Mouse (Mus musculus) brain, embryonic 14.5 days (tissue): ENCODE measurements at regions not wholly inside any gene's neighbourhood (a gene's known extent, or its start where the extent isn't known, plus 50 kb on each side); places are given as distances from the start of the nearest gene placed in this dataset.
"Not testable (repeated sequence)": the region's sequence is repeated elsewhere in the genome, so short reads cannot be mapped to it uniquely, and the experiment has no call there.

Experiments used
- DNase-seq: peaks from one replicate; pipeline ENCODE4 v3.0.0-alpha.2; 2011; ENCODE audit warnings: low read depth
- CTCF ChIP-seq: fragments of 200-500 bp; IDR thresholded peaks from 2 replicates; pipeline ENCODE4 v1.5.1; 2012; ENCODE audit warnings: inconsistent platforms, mild to moderate bottlenecking, moderate library complexity, borderline replicate concordance; ENCODE audit not compliant: insufficient read depth, insufficient read length; ENCODE audit errors: extremely low read depth
- POLR2A ChIP-seq: fragments of 200-500 bp; IDR thresholded peaks from 2 replicates; pipeline ENCODE4 v1.6.1; 2012; ENCODE audit warnings: mild to moderate bottlenecking, inconsistent platforms, borderline replicate concordance; ENCODE audit not compliant: poor library complexity, insufficient read depth, insufficient read length, severe bottlenecking; ENCODE audit errors: extremely low read depth

DNA sequence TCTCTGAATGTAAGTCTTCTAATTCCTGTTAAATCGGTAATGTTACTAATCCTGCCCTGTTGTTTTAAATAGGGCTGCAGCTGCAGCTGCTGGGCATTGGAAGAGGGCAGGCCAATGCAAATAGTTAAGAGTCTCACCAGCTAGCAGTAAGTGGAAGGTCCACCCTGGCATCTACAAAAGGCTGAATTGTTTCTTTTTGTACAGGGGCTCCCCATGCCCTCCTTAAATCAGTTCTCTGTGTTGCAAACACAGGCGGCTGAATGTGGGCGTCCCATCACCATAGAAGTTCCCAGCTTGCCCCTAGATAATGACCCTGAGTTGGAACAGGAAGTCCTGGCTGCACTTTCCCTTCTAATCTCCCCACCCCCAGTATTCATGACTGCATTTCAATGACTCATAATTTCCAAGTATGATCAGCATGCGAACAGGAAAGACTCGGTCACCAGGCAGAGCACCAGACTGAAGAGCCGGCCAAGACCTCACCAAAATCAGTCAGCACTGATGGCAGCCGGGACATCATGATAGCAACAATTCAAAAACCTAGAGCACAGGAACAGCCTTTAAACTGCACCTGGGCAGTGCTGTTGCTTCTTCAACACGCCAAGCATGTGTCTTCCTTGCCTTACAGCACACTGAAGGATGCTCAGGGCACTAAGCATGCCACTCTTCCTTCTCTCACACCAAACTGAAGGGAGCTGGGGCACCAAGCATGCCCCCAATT is 123.6 kb upstream of the Tbl1xr1 start:
- peak; percentile 74 for DNase-seq
- no peak for TF ChIP-seq CTCF
- TF ChIP-seq POLR2A = no peak

DNA sequence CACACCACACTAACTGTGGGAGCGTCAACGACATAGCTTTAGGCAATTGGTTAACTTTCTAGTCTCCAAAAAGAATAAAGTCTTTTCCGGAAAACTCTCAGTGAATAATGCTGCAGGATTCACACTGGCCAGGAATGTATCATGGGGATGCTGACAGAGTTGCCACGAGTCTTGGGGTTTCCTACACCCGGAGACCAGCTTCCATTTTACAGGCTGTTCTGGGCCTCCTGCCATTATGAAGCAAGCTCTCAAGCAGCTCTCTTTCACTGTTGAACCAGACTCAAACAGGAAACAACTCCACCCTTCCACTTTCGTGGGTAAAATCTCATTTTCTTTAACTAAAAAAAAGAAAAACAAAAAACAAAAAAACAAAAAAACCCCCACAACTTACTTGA is 123.0 kb upstream of the Tbl1xr1 start:
- TF ChIP-seq POLR2A (no peak), CTCF (no peak)

DNA sequence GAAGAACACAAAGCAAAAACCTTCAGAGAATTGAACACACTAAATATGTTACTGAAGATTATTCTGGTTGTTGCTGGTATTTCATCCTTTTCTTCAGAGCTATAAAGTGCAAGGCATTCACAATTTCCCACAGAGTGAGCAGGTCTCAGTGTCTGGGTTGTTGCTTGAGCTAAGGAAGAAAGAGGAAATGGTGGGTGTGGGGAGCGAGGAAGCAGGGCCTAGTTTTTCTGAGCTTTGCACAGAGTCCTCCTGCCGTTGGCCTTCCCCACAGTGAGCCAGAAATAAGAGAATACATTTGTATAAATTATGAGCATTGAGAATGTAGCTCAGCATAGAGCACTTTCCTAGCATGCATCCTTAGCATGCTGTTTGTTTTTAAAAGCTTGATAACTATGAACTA is 120.8 kb upstream of the Tbl1xr1 start:
- TF ChIP-seq POLR2A (no peak), CTCF (no peak)
- DNase-seq = no peak

More for the DNA sequence above, 123.0 kb upstream of the Tbl1xr1 start:
- DNase-seq = no peak

DNA sequence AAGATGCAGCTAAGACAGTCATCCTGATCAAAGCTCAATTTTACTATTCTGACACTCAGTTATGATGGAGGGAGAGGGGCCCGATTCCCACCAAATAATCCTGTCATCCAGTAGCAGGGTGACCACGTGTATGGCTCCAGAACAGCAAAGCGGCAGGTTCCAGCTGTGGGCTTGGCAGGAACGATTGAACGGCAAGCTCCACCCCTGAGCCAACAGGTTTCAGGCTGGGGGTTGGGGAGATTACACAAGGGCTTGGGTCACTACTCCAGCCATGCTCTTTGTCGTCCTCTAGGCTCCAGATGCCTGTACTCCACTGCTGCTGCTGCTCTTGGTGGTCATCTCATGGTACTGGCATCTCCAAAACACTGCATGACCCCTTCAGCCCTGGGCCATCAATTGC is 119.3 kb upstream of the Tbl1xr1 start:
- DNase-seq = not testable (repeated sequence)

DNA sequence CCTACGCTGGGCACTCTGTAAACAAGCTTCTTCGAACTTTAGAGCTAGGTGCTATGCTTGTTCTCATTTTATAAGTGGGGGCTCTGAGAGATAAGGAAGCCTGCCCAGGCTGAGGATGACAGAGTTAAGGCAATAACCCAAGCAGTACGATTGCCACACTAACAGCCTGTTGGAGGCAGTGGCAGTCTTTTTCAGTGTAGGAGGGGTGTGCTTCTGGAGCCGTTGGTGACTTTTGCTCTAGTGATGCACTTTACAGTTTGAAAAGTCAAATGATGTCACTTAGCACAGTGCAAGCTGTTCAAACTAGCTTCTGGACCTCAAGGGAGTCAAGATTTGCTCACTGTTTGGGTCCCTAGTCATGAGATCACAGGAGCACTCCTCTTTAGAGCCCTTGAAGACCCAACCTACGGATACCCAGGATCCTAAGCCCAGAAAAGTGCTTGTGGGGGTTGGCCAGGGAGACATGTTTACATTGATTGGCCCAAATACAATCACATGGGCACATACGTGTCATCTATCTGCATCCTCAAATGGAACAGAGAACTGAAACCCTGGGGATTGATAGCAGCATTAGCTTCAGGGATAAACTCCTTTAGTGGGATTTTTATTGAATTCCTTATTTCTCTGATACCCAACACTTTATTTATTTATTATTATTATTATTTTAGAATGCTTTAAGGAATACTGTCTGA is 117.7 kb upstream of the Tbl1xr1 start:
- DNase-seq = no peak
- no peak for TF ChIP-seq CTCF

DNA sequence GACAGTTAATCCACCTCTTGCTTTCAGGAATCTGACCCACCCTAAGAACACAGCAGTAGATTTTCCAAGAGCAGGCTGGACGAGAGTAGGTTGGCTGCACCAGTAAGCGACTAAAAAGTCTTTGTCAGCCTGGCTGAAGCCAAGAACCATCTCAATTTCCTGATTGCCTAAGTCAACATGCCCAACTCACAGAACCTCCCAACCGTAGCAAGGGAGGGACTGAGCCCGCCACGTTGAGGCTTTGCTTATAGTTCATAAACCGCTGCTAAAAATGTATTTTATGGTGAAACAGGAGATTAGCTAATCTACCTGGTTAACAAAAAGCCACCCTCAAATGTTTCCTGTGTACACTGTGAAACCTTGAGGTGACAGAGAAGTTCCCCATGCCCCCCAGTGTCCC is 115.4 kb upstream of the Tbl1xr1 start:
- DNase-seq = no peak
- TF ChIP-seq POLR2A = no peak

DNA sequence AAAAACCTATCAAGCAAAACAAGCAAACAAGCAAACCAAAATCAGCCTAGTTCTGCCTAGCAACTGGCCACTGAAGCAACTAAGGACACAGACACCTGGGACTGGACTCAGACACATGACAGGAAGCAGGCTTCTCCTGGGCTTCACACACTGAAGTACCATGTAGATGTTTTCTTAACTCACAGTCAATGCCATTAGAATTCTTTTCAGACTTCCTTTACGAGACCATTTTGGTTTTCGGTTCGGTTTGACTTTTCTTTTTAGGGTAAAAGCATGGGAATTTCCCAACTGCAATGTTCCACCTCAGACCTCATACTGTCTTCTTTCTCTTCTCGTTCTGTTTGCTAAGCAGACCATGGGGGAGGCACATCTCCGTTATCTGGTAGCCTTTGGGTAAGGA is 114.7 kb upstream of the Tbl1xr1 start:
- TF ChIP-seq POLR2A (no peak), CTCF (no peak)
- DNase-seq = no peak

DNA sequence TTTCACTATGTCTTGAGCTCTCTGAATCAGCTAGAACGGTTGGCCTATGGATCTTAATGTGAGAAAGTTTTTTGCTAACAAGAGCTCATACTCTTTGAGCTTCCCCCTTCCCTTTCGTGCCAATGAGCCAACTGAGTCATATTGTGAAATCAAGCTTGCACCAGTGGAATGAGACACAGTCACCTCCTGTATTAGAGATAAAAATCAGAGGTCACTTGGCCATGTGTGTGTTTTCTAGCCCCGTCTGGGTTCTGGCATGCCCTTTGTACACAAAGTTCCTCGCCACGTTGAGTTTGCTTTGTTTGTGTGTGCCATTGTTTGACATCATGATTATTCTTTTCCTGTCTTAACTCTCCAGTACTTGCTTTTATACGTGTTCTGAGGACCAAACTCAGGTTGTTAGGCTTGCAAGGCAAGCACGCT is 114.1 kb upstream of the Tbl1xr1 start:
- TF ChIP-seq CTCF (no peak), POLR2A (no peak)
- no peak for DNase-seq

DNA sequence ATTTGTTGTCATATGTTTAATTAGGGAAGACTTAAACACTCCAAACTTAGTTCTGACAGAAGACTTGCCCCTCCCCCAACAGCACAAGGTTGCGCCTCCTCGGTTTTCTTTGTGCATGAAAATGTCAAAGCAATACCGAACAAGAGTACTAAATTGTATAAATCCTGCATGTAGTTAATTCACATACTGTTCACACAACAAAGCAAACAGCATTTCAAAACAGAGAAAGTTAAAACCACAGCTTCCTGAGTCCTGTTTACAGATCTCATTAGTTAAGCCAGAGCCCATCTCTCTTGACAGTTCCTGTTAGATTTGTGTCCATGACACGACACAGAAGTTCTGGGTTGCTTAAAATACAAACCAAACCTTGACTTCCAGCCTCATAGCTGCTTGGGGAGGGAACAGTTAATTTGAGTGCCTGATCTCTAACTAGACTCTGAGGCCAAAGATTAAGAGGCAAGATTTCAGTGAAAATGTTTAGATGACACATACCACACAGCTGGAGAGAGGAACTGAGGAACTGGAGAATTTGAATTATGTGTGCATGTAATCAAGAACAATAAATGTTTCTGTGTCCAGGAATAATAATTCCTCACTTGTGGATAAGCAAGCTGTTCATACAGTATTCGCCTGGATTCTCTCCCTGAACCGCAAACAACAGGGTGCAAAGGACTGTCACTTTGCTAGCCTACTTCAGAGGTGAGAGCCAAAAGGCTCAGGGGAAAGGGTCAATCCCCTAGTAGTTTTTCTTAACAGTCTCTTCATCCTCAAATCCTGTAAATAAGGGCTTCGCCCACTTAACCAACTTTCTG is 113.3 kb upstream of the Tbl1xr1 start:
- peak; percentile 35 for DNase-seq

DNA sequence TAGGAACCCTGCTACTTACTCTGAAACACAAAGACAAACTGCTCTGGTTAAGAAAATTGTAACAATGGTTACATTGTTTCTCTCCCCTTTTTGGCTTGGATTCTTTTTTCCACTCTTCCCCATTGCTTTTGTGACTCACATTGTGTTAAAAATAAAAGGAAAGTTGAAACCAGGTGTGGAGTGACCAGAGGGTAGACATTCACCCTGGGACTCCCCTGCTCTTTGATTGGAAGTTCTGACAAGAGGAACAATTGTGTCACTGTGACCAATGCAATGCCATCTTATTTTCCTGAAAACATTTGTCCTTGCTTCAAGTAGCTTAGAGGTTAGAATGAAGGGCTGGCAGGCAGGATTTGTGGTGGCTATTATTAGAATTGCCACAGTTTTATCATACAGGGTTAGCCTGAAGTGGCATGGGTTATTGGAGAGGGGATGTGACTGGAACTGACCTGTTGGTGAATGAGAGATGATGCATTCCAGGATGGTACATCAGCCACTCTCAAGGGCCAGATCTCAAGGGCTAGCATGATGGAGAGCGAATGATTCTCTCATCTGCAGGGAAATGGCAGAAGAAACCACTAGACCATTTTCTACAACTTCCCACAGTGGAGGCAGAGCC is 112.6 kb upstream of the Tbl1xr1 start:
- DNase-seq = no peak
- TF ChIP-seq CTCF = no peak

More for the DNA sequence above, 113.3 kb upstream of the Tbl1xr1 start:
- TF ChIP-seq POLR2A (no peak), CTCF (no peak)

DNA sequence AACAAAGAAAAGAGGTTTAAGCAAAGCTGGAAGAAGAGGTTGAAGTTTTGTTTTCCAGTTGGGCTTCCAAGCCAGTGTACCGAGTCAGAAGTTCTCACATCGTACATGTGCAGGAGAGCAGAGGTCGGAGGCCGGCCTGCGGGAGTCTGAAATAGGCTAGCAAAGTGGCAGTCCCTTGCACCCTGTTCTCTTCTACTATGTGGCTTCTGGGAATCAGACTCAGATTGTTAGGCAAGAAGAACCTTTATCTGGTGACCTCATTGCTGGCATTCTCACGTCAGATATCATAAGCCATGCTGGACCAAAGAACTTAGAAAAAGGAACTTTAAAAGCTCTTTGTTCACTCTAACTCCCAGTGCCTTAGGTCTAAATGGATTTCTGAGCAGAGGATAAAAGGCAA is 112.0 kb upstream of the Tbl1xr1 start:
- DNase-seq = no peak
- no peak for TF ChIP-seq POLR2A
- no peak for TF ChIP-seq CTCF

DNA sequence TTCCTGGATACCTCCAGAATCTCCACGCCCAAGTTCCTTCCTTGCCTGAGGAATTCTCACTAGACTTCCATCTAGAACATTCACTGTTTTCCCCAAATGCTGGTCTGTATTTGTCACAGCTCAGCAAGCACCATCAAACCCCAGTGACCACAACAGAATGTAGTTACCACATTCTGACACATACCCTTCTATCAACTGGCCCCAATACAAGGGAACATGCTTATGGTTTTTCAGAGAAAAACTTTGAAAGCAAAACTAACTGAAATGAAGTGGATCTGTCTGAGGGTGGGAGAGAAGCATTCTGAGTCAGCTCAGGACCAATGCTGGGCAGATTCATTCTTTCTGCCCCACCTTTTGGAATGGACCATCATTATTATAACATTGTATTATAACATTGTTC is 110.9 kb upstream of the Tbl1xr1 start:
- DNase-seq = no peak
- no peak for TF ChIP-seq POLR2A
- no peak for TF ChIP-seq CTCF

DNA sequence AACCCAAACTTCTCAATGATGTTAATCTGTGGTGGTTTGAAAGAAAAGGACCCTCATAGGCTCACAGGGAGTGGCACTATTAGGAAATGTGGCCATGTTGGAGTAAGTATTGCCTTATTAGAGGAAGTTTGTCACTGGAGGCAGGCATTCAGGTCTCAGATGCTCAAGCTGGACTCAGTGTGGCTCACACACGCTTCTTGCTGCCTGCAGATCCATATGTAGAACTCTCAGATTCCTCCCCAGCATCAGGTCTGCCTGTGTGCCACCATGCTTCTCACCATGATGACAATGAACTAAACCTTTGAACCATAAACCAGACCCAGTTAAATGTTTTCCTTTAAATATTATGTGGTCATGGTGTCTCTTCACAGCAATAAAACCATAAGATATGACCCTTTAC is 104.7 kb upstream of the Tbl1xr1 start:
- no peak for TF ChIP-seq POLR2A
- no peak for TF ChIP-seq CTCF
- DNase-seq = no peak
